Mouse (Mus musculus): ENCODE results near the gene Idua.
"Not testable (repeated sequence)": the region's sequence is repeated elsewhere in the genome, so short reads cannot be mapped to it uniquely, and the experiment has no call there.

Gene Idua

GRCm38 (mm10) chr5:108659698-108660631, at the start of gene Idua:
TSS of gene Idua (plus strand) at chr5:108660331.
- DNase-seq (ENCODE audit: low spot score), result no peak

- no peak for DNase-seq (ENCODE audit: low spot score)
These were observed 49.7 kb upstream of the Idua start for GRCm38 (mm10) chr5:108610426-108610825.

GRCm38 (mm10) chr5:108621870-108622269, 38.3 kb upstream of the Idua start:
- no peak for DNase-seq (ENCODE audit: low spot score)

- DNase-seq (ENCODE audit: low spot score), result no peak
These were observed 34.0 kb upstream of the Idua start for GRCm38 (mm10) chr5:108626050-108626660.

- DNase-seq (ENCODE audit: low spot score), result peak; percentile 60
These were observed 31.1 kb upstream of the Idua start for GRCm38 (mm10) chr5:108628891-108629633.

GRCm38 (mm10) chr5:108629634-108630483, 30.3 kb upstream of the Idua start, which contains the start of the genes Gak and Tmem175:
TSS of gene Gak (minus strand) at chr5:108629755.
TSS of gene Tmem175 (plus strand) at chr5:108629770.
- DNase-seq (ENCODE audit: low spot score), result peak; percentile 94

- DNase-seq (ENCODE audit: low spot score), result no peak
These were observed 26.5 kb upstream of the Idua start for GRCm38 (mm10) chr5:108633676-108634075.

GRCm38 (mm10) chr5:108634088-108634487, 26.0 kb upstream of the Idua start:
- DNase-seq (ENCODE audit: low spot score), result not testable (repeated sequence)

- DNase-seq (ENCODE audit: low spot score), result no peak
These were observed 24.0 kb upstream of the Idua start for GRCm38 (mm10) chr5:108636172-108636571.

GRCm38 (mm10) chr5:108643674-108644073, 16.5 kb upstream of the Idua start:
- peak; percentile 44 for DNase-seq (ENCODE audit: low spot score)

GRCm38 (mm10) chr5:108645651-108646342, 14.3 kb upstream of the Idua start:
- no peak for DNase-seq (ENCODE audit: low spot score)

GRCm38 (mm10) chr5:108646343-108646660, 13.8 kb upstream of the Idua start:
- no peak for DNase-seq (ENCODE audit: low spot score)

GRCm38 (mm10) chr5:108647311-108647710, 12.8 kb upstream of the Idua start:
- no peak for DNase-seq (ENCODE audit: low spot score)

- no peak for DNase-seq (ENCODE audit: low spot score)
These were observed 12.2 kb upstream of the Idua start for GRCm38 (mm10) chr5:108647820-108648465.

GRCm38 (mm10) chr5:108648937-108649576, 11.1 kb upstream of the Idua start:
- no peak for DNase-seq (ENCODE audit: low spot score)

- no peak for DNase-seq (ENCODE audit: low spot score)
These were observed 9.8 kb upstream of the Idua start for GRCm38 (mm10) chr5:108650341-108650740.

- no peak for DNase-seq (ENCODE audit: low spot score)
These were observed 8.9 kb upstream of the Idua start for GRCm38 (mm10) chr5:108651136-108651720.

GRCm38 (mm10) chr5:108651823-108652222, 8.3 kb upstream of the Idua start:
- DNase-seq (ENCODE audit: low spot score), result no peak

- DNase-seq (ENCODE audit: low spot score), result no peak
These were observed 6.8 kb upstream of the Idua start for GRCm38 (mm10) chr5:108653341-108653740.
